Mouse (Mus musculus) embryonic fibroblast, embryonic 13.5 days (primary cell): ENCODE data around the gene Usp39. TPM values are rescaled to one million over a fixed set of nuclear protein-coding genes. Genes with fewer than 3 reads are reported as not detected.

Source experiments
- H3K27ac ChIP-seq: 2 replicates; pipeline ENCODE4 v1.5.1; 2012; ENCODE audit warnings: low read length, control low read depth, inconsistent platforms; ENCODE audit not compliant: insufficient read depth
- H3K4me1 ChIP-seq: 2 replicates; pipeline ENCODE4 v1.6.1; 2011; ENCODE audit warnings: low read length; ENCODE audit not compliant: control insufficient read depth, insufficient read depth
- H3K4me3 ChIP-seq: 2 replicates; pipeline ENCODE4 v1.5.1; 2011; ENCODE audit warnings: mild to moderate bottlenecking, control low read depth, low read length; ENCODE audit not compliant: insufficient read depth
- CTCF ChIP-seq: IDR thresholded peaks from 2 replicates; pipeline ENCODE4 v1.5.1; 2011; ENCODE audit warnings: mild to moderate bottlenecking, control low read depth, low read length, moderate library complexity, borderline replicate concordance; ENCODE audit not compliant: insufficient read depth
- POLR2A ChIP-seq: IDR thresholded peaks from 2 replicates; pipeline ENCODE4 v1.6.1; 2011; ENCODE audit warnings: low read depth, mild to moderate bottlenecking, control low read depth, low read length, moderate library complexity
- polyA plus RNA-seq: library from polyadenylated mRNA; stranded (reverse); fragments of >200 nt; gene quantifications from 2 replicates; pipeline ENCODE4 v1.2.4, GENCODE M21; 2011; ENCODE audit warnings: low read depth; ENCODE audit not compliant: missing spikeins, insufficient read length

Usp39 gene
- polyA plus RNA-seq, 1 experiment, result 73.5 TPM

- peak overlapping the region; percentile 93 for H3K4me3 ChIP-seq
- H3K4me1 ChIP-seq, result peaks cover 6% of the 10 kb centered on the region
- peak overlapping the region; percentile 36 for H3K27ac ChIP-seq
- TF ChIP-seq CTCF, result no peak
- no peak for TF ChIP-seq POLR2A
Measured at GRCm38 (mm10) chr6:72344396-72345073, 449 bp downstream of the Usp39 start.

GRCm38 (mm10) chr6:72340481-72340880 is 4.5 kb downstream of the Usp39 start:
- Histone ChIP-seq H3K27ac (no peak overlapping the region), H3K4me3 (no peak overlapping the region), H3K4me1 (peaks cover 2% of the 10 kb centered on the region; the same call in 1 of the 2 replicates)
- TF ChIP-seq CTCF, result no peak
- TF ChIP-seq POLR2A, result no peak

GRCm38 (mm10) chr6:72333111-72333510 is 11.9 kb downstream of the Usp39 start:
- TF ChIP-seq POLR2A (no peak), CTCF (no peak)
- H3K4me3 ChIP-seq, result no peak overlapping the region
- no peaks in the 10 kb centered on the region for H3K4me1 ChIP-seq

GRCm38 (mm10) chr6:72330133-72330532 is 14.9 kb downstream of the Usp39 start:
- TF ChIP-seq POLR2A (no peak), CTCF (no peak)
- no peak overlapping the region for H3K27ac ChIP-seq
- H3K4me1 ChIP-seq, result no peaks in the 10 kb centered on the region
- no peak overlapping the region for H3K4me3 ChIP-seq

More at GRCm38 (mm10) chr6:72333111-72333510, 11.9 kb downstream of the Usp39 start:
- no peak overlapping the region for H3K27ac ChIP-seq

- Histone ChIP-seq H3K4me3 (no peak overlapping the region), H3K4me1 (no peaks in the 10 kb centered on the region)
- TF ChIP-seq CTCF (no peak), POLR2A (no peak)
Measured at GRCm38 (mm10) chr6:72329019-72329418, 16.0 kb downstream of the Usp39 start.

GRCm38 (mm10) chr6:72326274-72326673 is 18.7 kb downstream of the Usp39 start:
- Histone ChIP-seq H3K4me3 (no peak overlapping the region), H3K27ac (no peak overlapping the region), H3K4me1 (no peaks in the 10 kb centered on the region)
- no peak for TF ChIP-seq POLR2A
- TF ChIP-seq CTCF, result no peak

More at GRCm38 (mm10) chr6:72329019-72329418, 16.0 kb downstream of the Usp39 start:
- no peak overlapping the region for H3K27ac ChIP-seq

- Histone ChIP-seq H3K4me3 (no peak overlapping the region), H3K27ac (no peak overlapping the region), H3K4me1 (no peaks in the 10 kb centered on the region)
- TF ChIP-seq CTCF (no peak), POLR2A (no peak)
Measured at GRCm38 (mm10) chr6:72323786-72324508, 21.0 kb downstream of the Usp39 start.

GRCm38 (mm10) chr6:72322936-72323335 is 22.0 kb downstream of the Usp39 start:
- Histone ChIP-seq H3K4me3 (no peak overlapping the region), H3K27ac (no peak overlapping the region), H3K4me1 (no peaks in the 10 kb centered on the region)
- no peak for TF ChIP-seq CTCF
- TF ChIP-seq POLR2A, result no peak

GRCm38 (mm10) chr6:72319019-72319418 is 26.0 kb downstream of the Usp39 start:
- TF ChIP-seq CTCF, result 0 out of 2 replicates have a peak, but pooled peaks have one; percentile 13
- no peak for TF ChIP-seq POLR2A
- Histone ChIP-seq H3K4me1 (no peaks in the 10 kb centered on the region), H3K27ac (no peak overlapping the region), H3K4me3 (no peak overlapping the region)

GRCm38 (mm10) chr6:72318440-72318839 is 26.5 kb downstream of the Usp39 start:
- TF ChIP-seq POLR2A (no peak), CTCF (no peak)
- Histone ChIP-seq H3K27ac (no peak overlapping the region), H3K4me1 (no peaks in the 10 kb centered on the region), H3K4me3 (no peak overlapping the region)
